ENCODE assay signal across 8 mouse cellular contexts in the genomic region with DNA sequence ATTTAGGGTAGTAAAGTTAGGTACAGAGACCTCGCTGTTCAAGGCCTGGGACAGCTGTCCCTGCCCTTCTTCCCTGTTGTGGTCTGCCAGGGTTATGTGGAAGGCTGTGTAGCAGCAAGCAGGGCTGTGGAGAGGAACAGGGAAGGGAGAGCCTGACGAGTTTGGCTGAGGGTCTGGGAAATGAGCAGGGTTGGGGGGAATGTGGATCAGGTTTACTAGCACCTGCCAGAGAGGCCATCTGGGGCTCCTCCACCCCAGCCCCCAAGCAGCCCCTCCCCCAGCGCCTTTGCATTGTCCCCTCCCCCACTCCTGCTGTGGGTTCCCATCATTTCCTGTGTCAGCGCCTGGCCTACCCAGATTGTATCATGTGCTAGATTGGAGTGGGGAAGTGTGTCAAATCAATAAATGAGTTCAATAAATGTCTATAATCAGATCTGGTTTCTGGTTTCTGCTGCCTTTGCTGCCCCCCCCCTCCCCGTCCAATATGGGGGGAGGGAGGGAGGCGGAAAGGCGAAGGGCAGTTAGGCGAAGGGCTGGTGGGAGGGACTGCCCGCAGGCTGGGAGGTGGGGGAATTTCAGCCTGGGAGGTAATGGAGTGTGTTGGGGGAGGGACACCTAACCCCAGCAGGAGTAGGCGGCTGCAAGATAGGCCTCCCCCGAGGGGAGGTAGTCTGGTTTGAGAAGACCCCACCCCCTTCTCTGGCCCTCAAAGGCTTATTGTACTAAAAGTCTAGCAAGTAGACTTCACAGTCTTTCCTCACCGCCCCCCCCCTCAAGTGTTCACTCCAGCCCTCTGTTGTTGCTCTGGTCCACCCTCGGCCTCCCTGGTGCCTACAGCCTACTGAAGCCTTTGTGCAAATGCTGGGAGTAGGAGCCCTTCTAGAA. TPM values are rescaled to one million over a fixed set of nuclear protein-coding genes. Genes with fewer than 3 reads are reported as not detected.
A peak's percentile ranks its signal among the peaks of the same experiment; 100 is the strongest.
DNase-seq lines count a peak whose midpoint lies in the region; ATAC-seq lines count a peak whose summit lies in the region.

No protein-coding gene starts in this region.

- H3K4me2 ChIP-seq in heart, embryonic 16.5 days (ENCODE audit: low read depth, low read length) = 0 out of 2 replicates have a peak overlapping the region, but pooled peaks have one; percentile 13
- 0 out of 2 replicates have a peak overlapping the region, but pooled peaks have one; percentile 6 for H3K4me2 ChIP-seq in intestine, embryonic 16.5 days (ENCODE audit: low read depth, low read length)
- H3K4me2 ChIP-seq in neural tube, embryonic 14.5 days (ENCODE audit: low read depth, low read length) = no peak overlapping the region

- intact Hi-C loops in heart, postnatal 36 days (cut with DNase I) = no loop called here

- no peak overlapping the region for H3K9ac ChIP-seq in heart, embryonic 16.5 days (ENCODE audit: low read length)
- no peak overlapping the region for H3K9ac ChIP-seq in intestine, embryonic 16.5 days (ENCODE audit: low read depth, low read length)
- H3K9ac ChIP-seq in neural tube, embryonic 14.5 days (replicated peaks; ENCODE audit: low read depth, low read length) = no peak overlapping the region

- 20% methylated on average over 11 of the region's 13 CpGs for WGBS in heart, embryonic 16.5 days
- WGBS in intestine, embryonic 16.5 days = 31% methylated on average over 10 of the region's 13 CpGs
- 9% methylated on average over 11 of the region's 13 CpGs for WGBS in neural tube, embryonic 14.5 days

- DNase-seq in heart, postnatal 36 days = no peak
- peak; percentile 44 for DNase-seq in embryo, embryonic 11.5 days (ENCODE audit: low read depth, low spot score)
- no peak for DNase-seq in urinary bladder, postnatal 36 days (ENCODE audit: low spot score in 2 of 2)
- DNase-seq in right cerebral cortex, postnatal 4 days = no peak
- DNase-seq in right cerebral cortex, postnatal 25 days = no peak

- no peak overlapping the region for H3K4me3 ChIP-seq in heart, embryonic 16.5 days (ENCODE audit: low read length)
- no peak overlapping the region for H3K4me3 ChIP-seq in intestine, embryonic 16.5 days (ENCODE audit: low read length)
- H3K4me3 ChIP-seq in neural tube, embryonic 14.5 days (ENCODE audit: low read depth, low read length) = no peak overlapping the region

- no peaks in the 10 kb centered on the region for H3K36me3 ChIP-seq in heart, embryonic 16.5 days (ENCODE audit: control insufficient read depth, insufficient read depth)
- H3K36me3 ChIP-seq in intestine, embryonic 16.5 days (ENCODE audit: control insufficient read depth, insufficient read depth, low read length) = no peaks in the 10 kb centered on the region
- H3K36me3 ChIP-seq in neural tube, embryonic 14.5 days (ENCODE audit: control insufficient read depth, insufficient read depth, low read length) = no peaks in the 10 kb centered on the region

- peaks cover 7% of the 10 kb centered on the region; the same call in 1 of the 2 replicates for H3K4me1 ChIP-seq in heart, embryonic 16.5 days (ENCODE audit: control insufficient read depth, insufficient read depth, low read length)
- peaks cover 13% of the 10 kb centered on the region for H3K4me1 ChIP-seq in intestine, embryonic 16.5 days (ENCODE audit: control insufficient read depth, insufficient read depth, low read length)
- no peaks in the 10 kb centered on the region for H3K4me1 ChIP-seq in neural tube, embryonic 14.5 days (ENCODE audit: control insufficient read depth, insufficient read depth, low read length)

- ATAC-seq in heart, embryonic 16.5 days (replicated peaks; ENCODE audit: extremely low read depth, insufficient read depth, low FRiP score) = peak; percentile 31; the same call in 1 of the 2 replicates
- peak; percentile 66 for ATAC-seq in intestine, embryonic 16.5 days
- ATAC-seq in neural tube, embryonic 14.5 days (ENCODE audit: low read depth) = peak; percentile 49; the same call in 1 of the 2 replicates

- no peaks in the 10 kb centered on the region for H3K9me3 ChIP-seq in heart, embryonic 16.5 days (replicated peaks; ENCODE audit: control insufficient read depth, low read length)
- H3K9me3 ChIP-seq in intestine, embryonic 16.5 days (ENCODE audit: control insufficient read depth, low read length) = no peaks in the 10 kb centered on the region
- no peaks in the 10 kb centered on the region for H3K9me3 ChIP-seq in neural tube, embryonic 14.5 days (ENCODE audit: control insufficient read depth, low read length)

- peak overlapping the region; percentile 32 for H3K27ac ChIP-seq in heart, embryonic 16.5 days (ENCODE audit: low read length)
- peak overlapping the region; percentile 45 for H3K27ac ChIP-seq in intestine, embryonic 16.5 days (ENCODE audit: low read length)
- no peak overlapping the region for H3K27ac ChIP-seq in neural tube, embryonic 14.5 days (ENCODE audit: low read depth, low read length)

- H3K27me3 ChIP-seq in heart, embryonic 16.5 days (ENCODE audit: control insufficient read depth, insufficient read depth, low read length) = no peaks in the 10 kb centered on the region; the same call in 1 of the 2 replicates
- 0 out of 2 replicates have a peak, but pooled peaks cover under 1% of the 10 kb centered on the region for H3K27me3 ChIP-seq in intestine, embryonic 16.5 days (replicated peaks; ENCODE audit: control insufficient read depth, insufficient read depth, low read length)
- no peaks in the 10 kb centered on the region for H3K27me3 ChIP-seq in neural tube, embryonic 14.5 days (ENCODE audit: control insufficient read depth, insufficient read depth, low read length)

RNA-seq across cellular contexts. Expression of a gene that starts 3.1 kb away (rescaled TPM):
- 0.33 TPM in 1 of 2 replicates, not detected in the other for polyA plus RNA-seq in heart, embryonic 16.5 days (2015; fragmentation: Nextera tagmentation; extraction: Ambion mirVana)
- not detected for total RNA-seq in heart, postnatal 36 days (2021)
- not detected in 2 replicates for polyA plus RNA-seq in intestine, embryonic 16.5 days (2015; fragmentation: Nextera tagmentation; extraction: Ambion mirVana)
- polyA plus RNA-seq in neural tube, embryonic 14.5 days (2014; fragmentation: Nextera tagmentation; extraction: Ambion mirVana) = not detected in 2 replicates

RNA-seq across cellular contexts. Expression of a gene that starts 6.4 kb away (rescaled TPM):
- 1.7 TPM in 2 replicates for polyA plus RNA-seq in heart, embryonic 16.5 days (2015; fragmentation: Nextera tagmentation; extraction: Ambion mirVana)
- 10 to 100 TPM; 63.0 to 65.2 TPM for total RNA-seq in heart, postnatal 36 days (2021)
- 1.6 and 1.8 TPM in 2 replicates for polyA plus RNA-seq in intestine, embryonic 16.5 days (2015; fragmentation: Nextera tagmentation; extraction: Ambion mirVana)
- polyA plus RNA-seq in neural tube, embryonic 14.5 days (2014; fragmentation: Nextera tagmentation; extraction: Ambion mirVana) = 0.55 and 0.59 TPM in 2 replicates

RNA-seq across cellular contexts. Expression of a gene that starts 7.4 kb away (rescaled TPM):
- polyA plus RNA-seq in heart, embryonic 16.5 days (2015; fragmentation: Nextera tagmentation; extraction: Ambion mirVana) = 28.9 and 43.8 TPM in 2 replicates
- 1 to 10 TPM; 8.8 to 9.0 TPM for total RNA-seq in heart, postnatal 36 days (2021)
- polyA plus RNA-seq in intestine, embryonic 16.5 days (2015; fragmentation: Nextera tagmentation; extraction: Ambion mirVana) = 15.6 and 15.7 TPM in 2 replicates
- 2.7 and 5.1 TPM in 2 replicates for polyA plus RNA-seq in neural tube, embryonic 14.5 days (2014; fragmentation: Nextera tagmentation; extraction: Ambion mirVana)

RNA-seq across cellular contexts. Expression of a gene that starts 8.1 kb away (rescaled TPM):
- not detected in 2 replicates for polyA plus RNA-seq in heart, embryonic 16.5 days (2015; fragmentation: Nextera tagmentation; extraction: Ambion mirVana)
- total RNA-seq in heart, postnatal 36 days (2021) = not detected
- polyA plus RNA-seq in intestine, embryonic 16.5 days (2015; fragmentation: Nextera tagmentation; extraction: Ambion mirVana) = not detected in 2 replicates
- not detected in 2 replicates for polyA plus RNA-seq in neural tube, embryonic 14.5 days (2014; fragmentation: Nextera tagmentation; extraction: Ambion mirVana)

RNA-seq across cellular contexts. Expression of a gene that starts 13.1 kb away (rescaled TPM):
- polyA plus RNA-seq in heart, embryonic 16.5 days (2015; fragmentation: Nextera tagmentation; extraction: Ambion mirVana) = 18.9 and 25.2 TPM in 2 replicates
- 10 to 100 TPM; 19.8 to 23.2 TPM for total RNA-seq in heart, postnatal 36 days (2021)
- 19.9 and 22.3 TPM in 2 replicates for polyA plus RNA-seq in intestine, embryonic 16.5 days (2015; fragmentation: Nextera tagmentation; extraction: Ambion mirVana)
- polyA plus RNA-seq in neural tube, embryonic 14.5 days (2014; fragmentation: Nextera tagmentation; extraction: Ambion mirVana) = 32.0 and 34.2 TPM in 2 replicates
